Mouse (Mus musculus) liver, postnatal 0 days (tissue): ENCODE results near the gene St8sia1.
A peak's percentile ranks its signal among the peaks of the same experiment; 100 is the strongest.

Experiments used
- CTCF ChIP-seq: sonication (generic); IDR thresholded peaks from 2 replicates; pipeline ENCODE4 v1.5.1; 2016; ENCODE audit warnings: antibody characterized with exemption, low read depth
- EP300 ChIP-seq: IDR thresholded peaks from 2 replicates; pipeline ENCODE4 v1.6.1; 2016; ENCODE audit warnings: antibody characterized with exemption, low read depth, mild to moderate bottlenecking

DNA sequence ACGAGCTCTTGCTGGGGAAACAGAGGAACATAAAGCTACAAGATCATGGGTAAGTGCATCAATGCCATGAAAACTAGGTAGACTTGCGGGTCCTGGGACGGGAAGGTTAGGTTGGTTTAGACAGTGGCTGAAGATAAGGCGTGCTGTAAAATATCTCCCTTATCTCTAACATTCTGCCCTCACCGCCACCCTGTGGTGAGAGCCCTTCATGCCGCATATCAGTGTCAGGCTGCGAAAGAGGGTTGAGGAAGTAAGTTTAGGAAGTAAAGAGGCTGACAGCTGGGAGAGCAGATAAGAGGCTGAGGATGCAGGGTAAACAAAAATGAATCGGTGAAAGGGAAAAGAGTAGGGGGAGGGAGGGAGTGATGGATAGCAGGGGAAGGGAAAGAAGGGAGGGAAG is 133.0 kb downstream of the St8sia1 start:
- TF ChIP-seq EP300 (peak; percentile 84; the same call in 1 of the 2 replicates), CTCF (peak; percentile 56)
